Comparison of ENCODE assay signal across 11 mouse cellular contexts in genomic region chr2:107968526-107968925, GRCm38 (mm10).
DNase-seq lines count a peak whose midpoint lies in the region; ATAC-seq and TF ChIP-seq lines count a peak whose summit lies in the region.
"Had no signal": no experiment of that assay in that cellular context is flagged by ENCODE, and none has a peak within 500 bp of the region (broad histone marks: within the 10 kb centered on the region; RNA-seq: fewer than 3 reads in every experiment).

No protein-coding gene starts in this region.

- H3K36me3 ChIP-seq in liver, postnatal 0 days (replicated peaks; ENCODE audit: insufficient read depth, low read length) = no peaks in the 10 kb centered on the region
- H3K36me3 ChIP-seq in liver, embryonic 12.5 days = no peaks in the 10 kb centered on the region
- H3K36me3 ChIP-seq: hindbrain, embryonic 15.5 days; limb, embryonic 13.5 days had no signal

- no peak overlapping the region for H3K4me3 ChIP-seq in liver, postnatal 0 days (ENCODE audit: low read depth, low read length)
- no peak overlapping the region for H3K4me3 ChIP-seq in liver, embryonic 12.5 days
- H3K4me3 ChIP-seq in cortical plate, adult 2 months (ENCODE audit: insufficient read depth, low read length) = no peak overlapping the region
- H3K4me3 ChIP-seq: hindbrain, embryonic 15.5 days; limb, embryonic 13.5 days had no signal

- no peak overlapping the region for H3K9ac ChIP-seq in liver, postnatal 0 days (replicated peaks)
- no peak overlapping the region for H3K9ac ChIP-seq in liver, embryonic 12.5 days
- H3K9ac ChIP-seq: hindbrain, embryonic 15.5 days; limb, embryonic 13.5 days had no signal

- no peak for TF ChIP-seq EP300 in liver, postnatal 0 days (IDR thresholded peaks at IDR 0.05; ENCODE audit: low read depth)

- DNase-seq in frontal cortex, postnatal 25 days (ENCODE audit: low spot score in 2 of 2) = no peak
- no peak for DNase-seq in liver, postnatal 0 days
- peak; percentile 70 for DNase-seq in retina, embryonic 14.5 days (ENCODE audit: low spot score)
- DNase-seq in MN1 (ENCODE audit: low spot score) = no peak
- DNase-seq: lung, postnatal 36 days had no signal

- no peaks in the 10 kb centered on the region for H3K4me1 ChIP-seq in liver, postnatal 0 days (ENCODE audit: insufficient read depth)
- H3K4me1 ChIP-seq in liver, embryonic 12.5 days = no peaks in the 10 kb centered on the region
- peaks cover 1% of the 10 kb centered on the region; the same call in 1 of the 2 replicates for H3K4me1 ChIP-seq in cortical plate, adult 2 months (ENCODE audit: control insufficient read depth, insufficient read depth, low read length)
- H3K4me1 ChIP-seq: hindbrain, embryonic 15.5 days; limb, embryonic 13.5 days had no signal

- no peak for TF ChIP-seq POLR2A in cortical plate, adult 2 months (IDR thresholded peaks at IDR 0.05; ENCODE audit: extremely low read depth, insufficient read depth, low read length)

- peak; percentile 10; the same call in 1 of the 2 replicates for TF ChIP-seq CTCF in liver, postnatal 0 days (IDR thresholded peaks at IDR 0.05; ENCODE audit: low read depth)
- TF ChIP-seq CTCF in cortical plate, adult 2 months (IDR thresholded peaks at IDR 0.05; ENCODE audit: extremely low read depth, insufficient read depth, low read length) = 0 out of 2 replicates have a peak, but pooled peaks have one; percentile 37

- WGBS in liver, postnatal 0 days (ENCODE audit: insufficient replicate concordance) = 47% methylated on average over 2 of the region's 2 CpGs
- 47% methylated on average over 2 of the region's 2 CpGs for WGBS in liver, embryonic 12.5 days (ENCODE audit: insufficient replicate concordance)

- ATAC-seq in frontal cortex, adult (ENCODE audit: low TSS enrichment) = peak; percentile 63
- ATAC-seq in liver, postnatal 0 days = no peak
- ATAC-seq in liver, embryonic 12.5 days = no peak
- ATAC-seq in inflammation-experienced regulatory T-cells, adult 6 months = no peak

- H3K27ac ChIP-seq in liver, postnatal 0 days (ENCODE audit: low read depth) = no peak overlapping the region
- H3K27ac ChIP-seq in liver, embryonic 12.5 days = no peak overlapping the region
- no peak overlapping the region for H3K27ac ChIP-seq in cortical plate, adult 2 months (ENCODE audit: insufficient read depth, low read length)
- H3K27ac ChIP-seq: hindbrain, embryonic 15.5 days; limb, embryonic 13.5 days had no signal

- H3K9me3 ChIP-seq in liver, postnatal 0 days (ENCODE audit: low read length) = no peaks in the 10 kb centered on the region
- H3K9me3 ChIP-seq in liver, embryonic 12.5 days (replicated peaks) = no peaks in the 10 kb centered on the region
- H3K9me3 ChIP-seq: hindbrain, embryonic 15.5 days; limb, embryonic 13.5 days had no signal

- no peak overlapping the region for H3K4me2 ChIP-seq in liver, postnatal 0 days (ENCODE audit: low read depth, low read length)
- H3K4me2 ChIP-seq in liver, embryonic 12.5 days = no peak overlapping the region
- H3K4me2 ChIP-seq: hindbrain, embryonic 15.5 days; limb, embryonic 13.5 days had no signal

- H3K27me3 ChIP-seq in liver, postnatal 0 days (ENCODE audit: insufficient read depth, low read length) = no peaks in the 10 kb centered on the region
- no peaks in the 10 kb centered on the region for H3K27me3 ChIP-seq in liver, embryonic 12.5 days (replicated peaks)
- H3K27me3 ChIP-seq: hindbrain, embryonic 15.5 days; limb, embryonic 13.5 days had no signal
